Mouse (Mus musculus) CH12.LX (cell line): ENCODE measurements around the gene Gnaz. TPM values are rescaled to one million over a fixed set of nuclear protein-coding genes. Genes with fewer than 3 reads are reported as not detected.

Experiments
- DNase-seq: peaks from one replicate; pipeline ENCODE4 v3.0.0-alpha.2; 2013; ENCODE audit errors: extremely low read depth
- H3K27ac ChIP-seq: 2 replicates; pipeline ENCODE4 v1.5.1; 2012; ENCODE audit warnings: low read depth, mild to moderate bottlenecking, control low read depth, moderate library complexity; ENCODE audit not compliant: insufficient read depth
- H3K27me3 ChIP-seq: replicated peaks from 2 replicates; pipeline ENCODE3; 2012; ENCODE audit warnings: inconsistent platforms
- H3K36me3 ChIP-seq, 2 experiments: replicated peaks in 1 of 2; 2 replicates each; pipeline versions ENCODE3 to v1.6.1; 2012; ENCODE audit warnings: inconsistent platforms in 1 of 2, low read length in 1 of 2, mild to moderate bottlenecking in 1 of 2, mixed read lengths in 1 of 2, moderate library complexity in 1 of 2; ENCODE audit not compliant: control insufficient read depth in 1 of 2, insufficient read depth in 1 of 2
- H3K4me1 ChIP-seq, 2 experiments: 2 replicates each; pipeline ENCODE4 v1.6.1; 2012; ENCODE audit warnings: inconsistent platforms in 1 of 2, moderate library complexity in 1 of 2; ENCODE audit not compliant: insufficient read depth in 2 of 2, control insufficient read depth in 1 of 2
- H3K4me2 ChIP-seq: 2 replicates; pipeline ENCODE4 v1.6.1; 2012; ENCODE audit warnings: low read depth, mild to moderate bottlenecking, control low read depth; ENCODE audit not compliant: poor library complexity, insufficient read depth, severe bottlenecking
- H3K4me3 ChIP-seq, 3 experiments: fragments of 150-350 bp in 1 of 3; sonication (generic) in 1 of 3; replicated peaks in 1 of 3; 2 replicates each; pipeline versions ENCODE3 to v1.5.1; 2011 to 2012; ENCODE audit warnings: low read depth in 2 of 3, low read length in 2 of 3, mild to moderate bottlenecking in 2 of 3, moderate library complexity in 2 of 3, control low read depth in 1 of 3, improper control_type of control experiment in 1 of 3, inconsistent platforms in 1 of 3, mixed read lengths in 1 of 3; ENCODE audit not compliant: poor library complexity in 1 of 3
- H3K79me2 ChIP-seq: replicated peaks from 2 replicates; pipeline ENCODE4 v1.6.1; 2012; ENCODE audit warnings: mild to moderate bottlenecking, moderate library complexity; ENCODE audit not compliant: control insufficient read depth, poor library complexity, insufficient read depth, severe bottlenecking; ENCODE audit errors: extremely low read depth
- H3K9ac ChIP-seq: 2 replicates; pipeline ENCODE4 v1.6.1; 2012; ENCODE audit warnings: low read depth, mild to moderate bottlenecking, control low read depth, moderate library complexity; ENCODE audit not compliant: insufficient read depth
- H3K9me3 ChIP-seq: replicated peaks from 2 replicates; pipeline ENCODE3; 2012; ENCODE audit warnings: low read length, inconsistent platforms, mixed read lengths
- BHLHE40 ChIP-seq: IDR thresholded peaks from 2 replicates; pipeline ENCODE4 v1.6.1; 2011; ENCODE audit warnings: mild to moderate bottlenecking, low read depth, low read length, improper control_type of control experiment
- E2F4 ChIP-seq: IDR thresholded peaks from 2 replicates; pipeline ENCODE4 v1.6.1; 2011; ENCODE audit warnings: low read depth, low read length, improper control_type of control experiment; ENCODE audit not compliant: insufficient replicate concordance
- ELF1 ChIP-seq: IDR thresholded peaks from 2 replicates; pipeline ENCODE4 v1.6.1; 2014; ENCODE audit warnings: low read depth, mild to moderate bottlenecking, inconsistent platforms, low read length, improper control_type of control experiment
- ETS1 ChIP-seq: conservative IDR thresholded peaks from 2 replicates; pipeline ENCODE4 v1.6.1; 2012; ENCODE audit warnings: low read depth, mild to moderate bottlenecking, inconsistent platforms, low read length, improper control_type of control experiment, moderate library complexity
- GABPA ChIP-seq: IDR thresholded peaks from 2 replicates; pipeline ENCODE4 v1.6.1; 2012; ENCODE audit warnings: low read depth, low read length, improper control_type of control experiment, inconsistent platforms; ENCODE audit not compliant: insufficient replicate concordance
- HCFC1 ChIP-seq: IDR thresholded peaks from 2 replicates; pipeline ENCODE4 v1.6.1; 2012; ENCODE audit warnings: low read depth, mild to moderate bottlenecking, inconsistent platforms, low read length, improper control_type of control experiment
- JUND ChIP-seq: conservative IDR thresholded peaks from 2 replicates; pipeline ENCODE4 v1.6.1; 2011; ENCODE audit warnings: low read depth, low read length, improper control_type of control experiment
- MYC ChIP-seq: IDR thresholded peaks from 2 replicates; pipeline ENCODE4 v1.6.1; 2011; ENCODE audit warnings: low read depth, mild to moderate bottlenecking, improper control_type of control experiment, low read length
- NRF1 ChIP-seq: IDR thresholded peaks from 2 replicates; pipeline ENCODE4 v1.6.1; 2014; ENCODE audit warnings: low read depth, mild to moderate bottlenecking, inconsistent platforms, low read length, improper control_type of control experiment, moderate library complexity
- POLR2A ChIP-seq: IDR thresholded peaks from 2 replicates; pipeline ENCODE4 v1.6.1; 2011; ENCODE audit warnings: low read depth, mild to moderate bottlenecking, improper control_type of control experiment, low read length
- RAD21 ChIP-seq: IDR thresholded peaks from 2 replicates; pipeline ENCODE4 v1.6.1; 2011; ENCODE audit warnings: low read depth, mild to moderate bottlenecking, low read length, improper control_type of control experiment, moderate library complexity
- RCOR1 ChIP-seq: conservative IDR thresholded peaks from 2 replicates; pipeline ENCODE4 v1.6.1; 2012; ENCODE audit warnings: low read depth, mild to moderate bottlenecking, inconsistent platforms, low read length, improper control_type of control experiment
- ZC3H11A ChIP-seq: IDR thresholded peaks from 2 replicates; pipeline ENCODE4 v1.6.1; 2012; ENCODE audit warnings: low read depth, mild to moderate bottlenecking, inconsistent platforms, low read length, improper control_type of control experiment
- ZKSCAN1 ChIP-seq: IDR thresholded peaks from 2 replicates; pipeline ENCODE4 v1.6.1; 2012; ENCODE audit warnings: low read depth, inconsistent platforms, low read length, improper control_type of control experiment, borderline replicate concordance
- ZMIZ1 ChIP-seq: IDR thresholded peaks from 2 replicates; pipeline ENCODE4 v1.6.1; 2012; ENCODE audit warnings: low read depth, mild to moderate bottlenecking, inconsistent platforms, low read length, improper control_type of control experiment
- dilution Hi-C: fragments of 300-500 bp; cut with MboI; formaldehyde crosslinking; loops from 2 replicates; pipeline ENCODE4 v1.14.3; 2020; ENCODE audit warnings: low sequenced_read_pairs; ENCODE audit not compliant: extremely low pct_unique_long_range_greater_than_20kb, extremely low pct_ligation_motif_present
- in situ Hi-C: fragments of 300-500 bp; cut with MboI; formaldehyde crosslinking; loops from 3 replicates; pipeline ENCODE4 v1.14.3; 2019; ENCODE audit warnings: low sequenced_read_pairs, low pct_ligation_motif_present, low pct_unique_long_range_greater_than_20kb, mixed read lengths
- polyA plus RNA-seq: library from polyadenylated mRNA; unstranded; fragments of >175 nt; gene quantifications from 2 replicates; pipeline ENCODE4 v1.2.1, GENCODE M21; 2012; ENCODE audit warnings: low read depth; ENCODE audit not compliant: insufficient read length
- total RNA-seq, 2 experiments: library from RNA; depleted of rRNA; stranded (reverse); fragments of 300-350 nt in 1 of 2; fragments of >200 nt in 1 of 2; gene quantifications; 2 replicates each; pipeline ENCODE4 v1.2.3; 2012 to 2014

Gnaz gene
- total and polyA plus RNA-seq, 3 experiments, result 2.7 to 36.9 (median 5.5) TPM

GRCm38 (mm10) chr10:75062621-75063020, 95.6 kb downstream of the Gnaz start:
- H3K9ac ChIP-seq, result peak overlapping the region; percentile 14; the same call in 1 of the 2 replicates
- peaks cover 43% of the 10 kb centered on the region for H3K79me2 ChIP-seq
- H3K36me3 ChIP-seq, result peaks cover 4 to 40% of the 10 kb centered on the region in 2 experiments
- H3K4me3 ChIP-seq, result peak overlapping the region; percentile 44 to 85 (median 76)
- H3K9me3 ChIP-seq, result no peaks in the 10 kb centered on the region
- H3K4me2 ChIP-seq, result peak overlapping the region; percentile 53
- TF ChIP-seq HCFC1 (no peak), ETS1 (peak; percentile 30; the same call in 1 of the 2 replicates), RAD21 (no peak), MYC (0 out of 2 replicates have a peak, but pooled peaks have one; percentile 15), ZMIZ1 (no peak)
- in situ Hi-C loops, result loop anchor here (5.0 kb wide), 1 partner anchor 90 kb away; no protein-coding TSS in a partner anchor
- peak; percentile 42 for DNase-seq
- dilution Hi-C loops, result no loop called here
- H3K27me3 ChIP-seq, result no peaks in the 10 kb centered on the region
- peaks cover 11 to 67% of the 10 kb centered on the region in 2 experiments for H3K4me1 ChIP-seq
- no peak overlapping the region for H3K27ac ChIP-seq

GRCm38 (mm10) chr10:75063301-75063965, 96.5 kb downstream of the Gnaz start:
- dilution Hi-C loops, result no loop called here
- Histone ChIP-seq H3K36me3 (peaks cover 4 to 42% of the 10 kb centered on the region in 2 experiments), H3K4me2 (peak overlapping the region; percentile 53), H3K9ac (no peak overlapping the region; the same call in 1 of the 2 replicates), H3K27ac (no peak overlapping the region), H3K4me3 (peak overlapping the region; percentile 11 to 33 (median 28)), H3K79me2 (peaks cover 50% of the 10 kb centered on the region), H3K9me3 (no peaks in the 10 kb centered on the region), H3K4me1 (peaks cover 14 to 72% of the 10 kb centered on the region in 2 experiments), H3K27me3 (no peaks in the 10 kb centered on the region)
- TF ChIP-seq GABPA (no peak), RCOR1 (no peak), ZC3H11A (no peak)
- no peak for DNase-seq
- in situ Hi-C loops, result loop anchor here (5.0 kb wide), 1 partner anchor 89 kb away; no protein-coding TSS in a partner anchor

- TF ChIP-seq NRF1 (no peak), ZKSCAN1 (no peak), E2F4 (no peak), ELF1 (no peak), BHLHE40 (no peak), JUND (no peak), POLR2A (no peak)
- dilution Hi-C loops (no loop called here), in situ Hi-C loops (no loop called here)
- no peak overlapping the region for H3K9ac ChIP-seq
- H3K36me3 ChIP-seq, result peaks cover 4 to 47% of the 10 kb centered on the region in 2 experiments
- H3K79me2 ChIP-seq, result peaks cover 58% of the 10 kb centered on the region
- no peak overlapping the region for H3K4me3 ChIP-seq
- H3K27me3 ChIP-seq, result no peaks in the 10 kb centered on the region
- peaks cover 17 to 88% of the 10 kb centered on the region in 2 experiments for H3K4me1 ChIP-seq
- no peak overlapping the region for H3K27ac ChIP-seq
- H3K4me2 ChIP-seq, result no peak overlapping the region
- no peaks in the 10 kb centered on the region for H3K9me3 ChIP-seq
- no peak for DNase-seq
Observed at GRCm38 (mm10) chr10:75065691-75066090, 98.7 kb downstream of the Gnaz start.
